Mouse (Mus musculus) forebrain, embryonic 12.5 days (tissue): ENCODE measurements at regions not wholly inside any gene's neighbourhood (a gene's known extent, or its start where the extent isn't known, plus 50 kb on each side); places are given as distances from the start of the nearest gene placed in this dataset.

ENCODE experiments used
- ATAC-seq: fragments of 200-750 bp; cut with Nextera tagmentation; 2 replicates; pipeline ENCODE4 v1.8.0; 2017; ENCODE audit warnings: moderate TSS enrichment; ENCODE audit not compliant: low FRiP score
- H3K27ac ChIP-seq: fragments of 300-500 bp; sonication (generic); 2 replicates; pipeline ENCODE4 v1.5.1; 2016; ENCODE audit warnings: mild to moderate bottlenecking
- H3K27me3 ChIP-seq: fragments of 300-500 bp; sonication (generic); 2 replicates; pipeline ENCODE4 v1.6.1; 2016; ENCODE audit warnings: mild to moderate bottlenecking
- H3K36me3 ChIP-seq: fragments of 300-500 bp; sonication (generic); replicated peaks from 2 replicates; pipeline ENCODE4 v1.6.1; 2016; ENCODE audit warnings: mild to moderate bottlenecking
- H3K4me1 ChIP-seq: fragments of 300-500 bp; sonication (generic); 2 replicates; pipeline ENCODE4 v1.6.1; 2016
- H3K4me2 ChIP-seq: fragments of 300-500 bp; sonication (generic); 2 replicates; pipeline ENCODE4 v1.6.1; 2016; ENCODE audit warnings: mild to moderate bottlenecking, moderate library complexity
- H3K4me3 ChIP-seq: fragments of 300-500 bp; sonication (generic); replicated peaks from 2 replicates; pipeline ENCODE4 v1.5.1; 2016; ENCODE audit warnings: mild to moderate bottlenecking
- H3K9ac ChIP-seq: fragments of 300-500 bp; sonication (generic); 2 replicates; pipeline ENCODE4 v1.6.1; 2016; ENCODE audit warnings: mild to moderate bottlenecking
- H3K9me3 ChIP-seq: fragments of 300-500 bp; sonication (generic); 2 replicates; pipeline ENCODE4 v1.6.1; 2016
- WGBS: fragments of 180-500 bp; shearing (Covaris S2); methylation state at CpG from one replicate; pipeline ENCODE4 v1.1.7; 2016; 5-methylcytosine and 5-hydroxymethylcytosine counted together

GRCm38 (mm10) chr11:110836688-110837087 lies 131.1 kb upstream of the Kcnj16 start:
- WGBS, result 91% methylated on average over 4 of the region's 4 CpGs
- no peak for ATAC-seq

DNA sequence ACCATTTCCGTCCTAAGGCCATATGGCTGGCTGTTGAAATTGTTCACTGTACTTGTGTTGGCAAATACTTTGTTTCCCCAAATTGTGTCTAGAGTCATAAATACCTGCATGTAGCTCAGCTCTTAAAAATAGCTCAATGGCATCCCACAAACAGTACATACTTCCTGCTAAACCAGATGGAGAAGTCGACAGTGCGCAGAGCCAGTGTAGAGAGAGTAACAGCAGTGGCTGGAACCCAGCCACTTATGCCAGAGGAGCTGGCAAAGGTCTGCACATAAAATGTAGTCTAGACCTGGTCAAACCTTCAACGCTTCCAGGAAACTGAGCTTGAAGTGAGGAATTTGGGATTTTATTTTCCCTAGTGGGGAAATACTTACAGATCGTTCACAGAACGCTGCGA lies 128.5 kb upstream of the Kcnj16 start:
- H3K4me1 ChIP-seq, result no peaks in the 10 kb centered on the region
- H3K9ac ChIP-seq, result no peak overlapping the region
- H3K4me2 ChIP-seq, result no peak overlapping the region
- H3K27ac ChIP-seq, result no peak overlapping the region
- ATAC-seq, result no peak
- no peaks in the 10 kb centered on the region for H3K36me3 ChIP-seq
- WGBS, result 93% methylated on average over 7 of the region's 7 CpGs
- H3K9me3 ChIP-seq, result no peaks in the 10 kb centered on the region
- no peak overlapping the region for H3K4me3 ChIP-seq
- no peaks in the 10 kb centered on the region for H3K27me3 ChIP-seq

More at GRCm38 (mm10) chr11:110836688-110837087, 131.1 kb upstream of the Kcnj16 start:
- H3K36me3 ChIP-seq, result no peaks in the 10 kb centered on the region
- H3K4me3 ChIP-seq, result no peak overlapping the region
- no peak overlapping the region for H3K4me2 ChIP-seq
- no peak overlapping the region for H3K27ac ChIP-seq
- no peaks in the 10 kb centered on the region for H3K4me1 ChIP-seq
- H3K9ac ChIP-seq, result no peak overlapping the region
- no peaks in the 10 kb centered on the region for H3K27me3 ChIP-seq
- H3K9me3 ChIP-seq, result no peaks in the 10 kb centered on the region

DNA sequence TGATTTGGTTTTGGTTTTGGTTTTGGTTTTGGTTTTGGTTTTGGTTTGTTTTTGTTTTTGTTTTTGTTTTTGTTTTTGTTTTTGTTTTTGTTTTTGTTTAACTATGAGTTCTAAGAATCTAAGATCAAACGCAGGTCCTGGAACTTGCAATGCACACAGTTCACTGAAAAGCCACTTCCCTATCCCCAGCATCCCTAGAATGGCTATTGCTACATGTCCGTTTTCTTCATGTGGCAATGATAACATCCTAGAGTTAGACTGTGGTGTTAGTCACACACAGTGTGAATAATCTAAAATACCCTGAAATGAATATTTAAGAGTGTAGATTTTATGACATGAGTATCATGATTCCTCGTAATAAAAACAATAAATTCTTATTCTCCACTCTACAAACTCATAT lies 99.5 kb upstream of the Kcnj16 start:
- Histone ChIP-seq H3K9me3 (no peaks in the 10 kb centered on the region), H3K9ac (no peak overlapping the region), H3K4me2 (no peak overlapping the region), H3K36me3 (no peaks in the 10 kb centered on the region), H3K27me3 (no peaks in the 10 kb centered on the region), H3K4me1 (no peaks in the 10 kb centered on the region), H3K27ac (no peak overlapping the region), H3K4me3 (no peak overlapping the region)
- WGBS, result 93% methylated on average over 3 of the region's 3 CpGs
- no peak for ATAC-seq

DNA sequence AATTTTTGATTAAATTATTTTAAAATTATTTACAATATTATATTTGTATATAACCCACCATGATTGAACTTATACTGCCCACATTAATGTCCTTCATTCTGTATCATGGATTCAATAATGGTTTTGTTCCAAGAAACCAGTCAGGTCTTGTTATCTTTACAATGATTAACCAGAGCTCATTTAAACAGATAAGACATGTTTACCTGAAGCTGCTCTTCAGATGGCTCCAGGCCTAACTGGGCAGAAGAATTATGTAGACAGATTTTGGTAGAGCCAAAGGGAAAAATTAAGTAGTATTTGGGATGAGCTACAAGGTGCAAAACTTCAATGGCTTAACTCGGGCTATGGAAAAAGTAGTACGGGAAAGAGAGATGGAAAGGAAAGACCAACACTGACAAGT lies 97.7 kb upstream of the Kcnj16 start:
- Histone ChIP-seq H3K27me3 (no peaks in the 10 kb centered on the region), H3K4me1 (no peaks in the 10 kb centered on the region), H3K4me2 (no peak overlapping the region), H3K27ac (no peak overlapping the region), H3K4me3 (no peak overlapping the region), H3K9me3 (no peaks in the 10 kb centered on the region), H3K36me3 (no peaks in the 10 kb centered on the region), H3K9ac (no peak overlapping the region)
- no peak for ATAC-seq
- WGBS, result 91% methylated on average over 2 of the region's 2 CpGs

DNA sequence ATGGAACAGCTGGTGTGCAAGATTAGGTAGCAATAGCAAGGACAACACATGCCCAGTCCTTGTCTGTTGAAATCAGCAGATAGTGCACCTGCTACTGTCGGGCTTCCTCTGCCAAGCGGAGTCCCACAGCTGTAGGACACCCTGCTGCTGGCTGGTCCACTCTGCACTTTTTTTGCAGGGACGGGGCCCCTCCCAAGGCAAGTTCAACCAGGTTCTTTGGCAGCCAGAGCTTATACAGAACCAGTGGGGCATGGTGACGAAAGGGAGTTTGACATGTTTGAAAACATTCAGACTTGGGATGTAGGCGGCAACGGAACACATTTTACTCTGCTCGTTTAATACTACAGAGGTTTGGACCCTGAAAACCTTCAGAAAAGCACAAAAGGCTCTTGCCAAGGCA lies 93.2 kb upstream of the Kcnj16 start:
- no peaks in the 10 kb centered on the region for H3K4me1 ChIP-seq
- 0 out of 2 replicates have a peak, but pooled peaks cover 3% of the 10 kb centered on the region for H3K27me3 ChIP-seq
- no peak overlapping the region for H3K27ac ChIP-seq
- peak; percentile 30; the same call in 1 of the 2 replicates for ATAC-seq
- no peaks in the 10 kb centered on the region for H3K9me3 ChIP-seq
- no peak overlapping the region for H3K9ac ChIP-seq
- no peaks in the 10 kb centered on the region for H3K36me3 ChIP-seq
- H3K4me2 ChIP-seq, result no peak overlapping the region
- no peak overlapping the region for H3K4me3 ChIP-seq
- WGBS, result 34% methylated on average over 7 of the region's 7 CpGs

DNA sequence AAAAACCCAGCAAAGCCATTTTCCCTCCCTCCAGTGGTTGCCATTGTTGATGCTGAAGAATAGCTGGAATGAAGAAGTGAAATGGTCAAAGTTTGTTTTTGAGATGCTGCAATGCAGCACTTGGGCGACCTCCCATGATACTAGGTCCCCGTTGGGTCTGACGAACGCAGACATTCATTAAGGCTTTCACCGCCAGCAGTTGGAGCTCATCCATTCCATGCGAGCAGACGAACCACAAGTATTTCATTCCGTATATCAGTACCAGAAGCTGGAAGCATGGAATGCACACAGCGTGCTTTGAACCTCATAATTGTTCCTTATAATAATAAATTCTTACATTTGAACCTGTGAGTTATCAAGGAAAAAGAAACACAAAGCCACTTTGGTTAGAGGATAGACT lies 86.9 kb upstream of the Kcnj16 start:
- H3K9me3 ChIP-seq, result no peaks in the 10 kb centered on the region
- H3K4me3 ChIP-seq, result no peak overlapping the region
- no peaks in the 10 kb centered on the region for H3K36me3 ChIP-seq
- H3K27ac ChIP-seq, result no peak overlapping the region
- no peaks in the 10 kb centered on the region for H3K4me1 ChIP-seq
- no peak for ATAC-seq
- H3K9ac ChIP-seq, result no peak overlapping the region
- no peak overlapping the region for H3K4me2 ChIP-seq
- WGBS, result 91% methylated on average over 9 of the region's 9 CpGs
- 0 out of 2 replicates have a peak, but pooled peaks cover 3% of the 10 kb centered on the region for H3K27me3 ChIP-seq

GRCm38 (mm10) chr11:110889354-110890151 lies 78.3 kb upstream of the Kcnj16 start:
- Histone ChIP-seq H3K4me3 (no peak overlapping the region), H3K4me1 (no peaks in the 10 kb centered on the region), H3K36me3 (no peaks in the 10 kb centered on the region), H3K27me3 (no peaks in the 10 kb centered on the region), H3K9ac (no peak overlapping the region), H3K9me3 (no peaks in the 10 kb centered on the region), H3K27ac (no peak overlapping the region), H3K4me2 (no peak overlapping the region)
- no peak for ATAC-seq
- 97% methylated on average over 3 of the region's 3 CpGs for WGBS

DNA sequence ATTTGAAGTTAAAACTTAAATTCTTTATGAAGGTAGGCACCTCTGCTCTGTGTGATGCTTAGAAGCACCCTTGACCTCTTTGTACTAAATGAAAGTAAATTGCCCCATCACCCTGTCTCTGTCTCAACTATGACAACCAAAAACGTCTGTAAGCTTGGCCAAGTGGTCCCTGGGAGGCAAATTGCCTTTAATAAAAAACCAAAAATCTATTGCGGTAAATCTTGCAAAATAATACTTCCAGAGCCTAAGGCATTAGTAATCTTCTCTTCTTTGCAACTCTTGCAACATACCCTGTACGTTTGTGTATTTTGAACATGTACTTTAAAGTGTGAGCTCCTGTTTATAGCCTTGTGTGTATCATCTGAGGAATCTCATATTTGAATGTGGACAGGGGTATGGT lies 77.4 kb upstream of the Kcnj16 start:
- Histone ChIP-seq H3K27me3 (no peaks in the 10 kb centered on the region), H3K4me2 (no peak overlapping the region), H3K27ac (no peak overlapping the region), H3K4me1 (no peaks in the 10 kb centered on the region), H3K9me3 (no peaks in the 10 kb centered on the region), H3K4me3 (no peak overlapping the region), H3K9ac (no peak overlapping the region), H3K36me3 (no peaks in the 10 kb centered on the region)
- ATAC-seq, result no peak
- WGBS, result 78% methylated on average over 3 of the region's 3 CpGs

- 84% methylated on average over 6 of the region's 6 CpGs for WGBS
- Histone ChIP-seq H3K27ac (no peak overlapping the region), H3K36me3 (no peaks in the 10 kb centered on the region), H3K27me3 (no peaks in the 10 kb centered on the region), H3K4me2 (no peak overlapping the region), H3K4me3 (no peak overlapping the region), H3K4me1 (no peaks in the 10 kb centered on the region), H3K9ac (no peak overlapping the region), H3K9me3 (no peaks in the 10 kb centered on the region)
- no peak for ATAC-seq
Measured at GRCm38 (mm10) chr11:110902918-110903317, 64.9 kb upstream of the Kcnj16 start.
